Mouse (Mus musculus) stomach, postnatal 0 days (tissue): ENCODE data around the gene Ptprk.

ENCODE experiments used
- CTCF ChIP-seq: IDR thresholded peaks from 2 replicates; pipeline ENCODE4 v1.5.1; 2016; ENCODE audit warnings: antibody characterized with exemption, low read depth, mild to moderate bottlenecking, moderate library complexity
- EP300 ChIP-seq: optimal IDR thresholded peaks from 2 replicates; pipeline ENCODE3; 2016; ENCODE audit warnings: antibody characterized with exemption

DNA sequence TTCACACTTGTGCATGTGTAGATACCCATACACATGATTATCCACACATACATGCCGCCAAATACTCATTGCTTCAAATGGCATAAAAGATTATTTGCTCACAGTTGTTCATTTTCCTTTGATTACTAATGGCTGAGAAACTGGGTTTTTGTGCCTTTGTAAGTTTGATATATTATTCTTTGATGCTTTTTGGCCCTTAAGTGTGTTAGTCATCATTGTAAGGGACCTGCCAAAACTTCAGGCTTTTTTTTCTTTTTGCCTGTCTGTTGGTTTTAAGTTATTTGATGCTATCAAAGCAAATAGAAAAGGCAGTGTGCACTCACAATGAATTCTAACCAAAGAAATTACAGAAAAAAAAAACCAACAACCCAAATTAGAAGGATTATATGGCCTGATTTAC lies 38.2 kb upstream of the Ptprk start:
- TF ChIP-seq EP300 (no peak), CTCF (no peak)
